Comparison of ENCODE assay signal across 8 mouse cellular contexts in the genomic region with DNA sequence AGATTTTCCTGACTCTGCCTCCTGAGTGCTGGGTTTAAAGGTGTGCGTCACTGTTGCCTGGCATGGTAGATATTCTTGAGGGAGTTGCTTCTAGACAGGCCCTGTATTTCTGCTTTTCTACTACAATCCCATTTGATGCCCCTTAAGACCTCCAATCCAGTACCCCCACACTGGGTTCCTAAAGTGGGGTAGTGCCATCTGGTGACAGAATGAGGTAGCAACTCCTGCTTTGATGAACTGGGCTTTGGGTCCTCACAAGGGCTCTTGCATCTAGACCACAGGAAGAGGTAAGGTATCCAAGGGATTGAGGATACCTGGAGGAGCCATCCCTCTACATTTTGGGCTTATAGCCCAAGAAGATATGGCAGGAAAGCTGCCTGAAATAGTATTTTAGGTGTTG. TPM values are rescaled to one million over a fixed set of nuclear protein-coding genes. Genes with fewer than 3 reads are reported as not detected.
DNase-seq lines count a peak whose midpoint lies in the region; ATAC-seq and TF ChIP-seq lines count a peak whose summit lies in the region.

No protein-coding gene starts in this region.

- peak; percentile 52 for TF ChIP-seq CTCF in left cerebral cortex, adult 2 months (IDR thresholded peaks at IDR 0.05)

- intact Hi-C loops in left cerebral cortex, adult 2 months (cut with DNase I), result loop anchor here (10.0 kb wide), 1 partner anchor 294 kb away; no protein-coding TSS in a partner anchor
- intact Hi-C loops in left cerebral cortex, postnatal 36 days (cut with DNase I), result no loop called here

- H3K27ac ChIP-seq in left cerebral cortex, adult 2 months, result no peak overlapping the region

- no peak for ATAC-seq in cerebellum, adult (ENCODE audit: insufficient number of reproducible peaks, low FRiP score, low TSS enrichment)

- no peak overlapping the region for H3K4me3 ChIP-seq in left cerebral cortex, adult 2 months

- DNase-seq in cerebellum, adult 11-12 months, result peak; percentile 24
- DNase-seq in left cerebral cortex, adult 2 months (ENCODE audit: extremely low spot score in 1 of 2, low spot score in 2 of 2), result peak in 1 of 2 experiments; percentile 19
- DNase-seq in left cerebral cortex, postnatal 36 days (ENCODE audit: low spot score in 2 of 2), result no peak
- DNase-seq in R1 (ENCODE audit: low read depth, low spot score), result peak; percentile 67
- peak; percentile 32 to 44 for DNase-seq in layer of hippocampus, postnatal 10 days (ENCODE audit: low spot score in 2 of 2)
- no peak for DNase-seq in c-Kit-positive CD71-positive TER-119-positive erythroid progenitor cells, embryonic 14.5 days (ENCODE audit: low spot score)
- no peak for DNase-seq in urinary bladder, postnatal 36 days (ENCODE audit: low spot score in 2 of 2)

RNA-seq across cellular contexts. Expression of gene Dcaf1, which starts 2.5 kb away (rescaled TPM):
- total RNA-seq in left cerebral cortex, adult 2 months (2021), result 10 to 100 TPM; 31.7 to 38.1 TPM
- total RNA-seq in left cerebral cortex, postnatal 36 days (2021), result 10 to 100 TPM; 31.0 to 33.5 TPM
- total RNA-seq in layer of hippocampus, postnatal 10 days (2021), result 10 to 100 TPM; 24.4 to 28.8 TPM

RNA-seq across cellular contexts. Expression of gene Rad54l2, which starts 30.2 kb away (rescaled TPM):
- total RNA-seq in left cerebral cortex, adult 2 months (2021), result 10 to 100 TPM; 17.6 to 18.0 TPM
- 10 to 100 TPM; 14.7 to 18.0 TPM for total RNA-seq in left cerebral cortex, postnatal 36 days (2021)
- 10 to 100 TPM; 20.8 to 21.3 TPM for total RNA-seq in layer of hippocampus, postnatal 10 days (2021)

Comparison
In these comparisons a context has a peak if more than half of its experiments do, and no peak if none do; other contexts are left out.
1. DNase-seq: peak in cerebellum, adult 11-12 months (single experiment), R1 (single experiment) and layer of hippocampus, postnatal 10 days (2 of 2); none in left cerebral cortex, postnatal 36 days (0 of 2), c-Kit-positive CD71-positive TER-119-positive erythroid progenitor cells, embryonic 14.5 days (single experiment) and urinary bladder, postnatal 36 days (0 of 2).